Mouse (Mus musculus) stomach, postnatal 0 days (tissue): ENCODE measurements around the gene 1700067P10Rik.

Experiments
- CTCF ChIP-seq: IDR thresholded peaks from 2 replicates; pipeline ENCODE4 v1.5.1; 2016; ENCODE audit warnings: antibody characterized with exemption, low read depth, mild to moderate bottlenecking, moderate library complexity
- EP300 ChIP-seq: optimal IDR thresholded peaks from 2 replicates; pipeline ENCODE3; 2016; ENCODE audit warnings: antibody characterized with exemption

GRCm38 (mm10) chr17:48045631-48046030 is 43.5 kb upstream of the 1700067P10Rik start:
- peak; percentile 86 for TF ChIP-seq CTCF
- TF ChIP-seq EP300, result no peak
